Mouse (Mus musculus) retina, adult 2 months (tissue): Measurements from ENCODE around the gene Igf2bp3.

ENCODE experiments used
- DNase-seq: peaks from one replicate; pipeline ENCODE4 v3.0.0-alpha.2; 2012; ENCODE audit warnings: low read depth, low spot score

Gene Igf2bp3

DNA sequence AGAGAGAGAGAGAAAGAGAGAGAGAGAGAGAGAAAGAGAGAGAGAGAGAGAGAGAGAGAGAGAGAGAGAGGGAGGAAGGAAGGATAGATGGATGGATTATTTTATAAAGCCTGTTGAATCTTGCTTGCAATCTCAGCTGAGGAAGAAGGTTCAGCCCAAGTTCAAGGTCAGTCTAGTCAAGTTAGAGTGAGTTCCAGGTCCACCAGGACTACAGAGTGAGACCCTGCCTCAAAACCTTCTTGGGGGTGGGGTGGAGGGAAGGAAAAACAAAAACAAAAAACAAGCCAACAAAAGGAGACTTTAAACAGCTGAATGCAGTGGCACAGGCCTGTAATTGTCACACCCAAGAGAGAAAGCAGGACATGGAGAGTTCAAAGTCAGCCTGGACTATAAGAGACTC lies 40.1 kb downstream of the Igf2bp3 start:
- no peak for DNase-seq

- peak; percentile 4 for DNase-seq
These were observed 41.1 kb downstream of the Igf2bp3 start for GRCm38 (mm10) chr6:49173674-49174073.

GRCm38 (mm10) chr6:49173265-49173664 lies 41.5 kb downstream of the Igf2bp3 start:
- no peak for DNase-seq

- no peak for DNase-seq
These were observed 43.5 kb downstream of the Igf2bp3 start for GRCm38 (mm10) chr6:49171216-49171615.

DNA sequence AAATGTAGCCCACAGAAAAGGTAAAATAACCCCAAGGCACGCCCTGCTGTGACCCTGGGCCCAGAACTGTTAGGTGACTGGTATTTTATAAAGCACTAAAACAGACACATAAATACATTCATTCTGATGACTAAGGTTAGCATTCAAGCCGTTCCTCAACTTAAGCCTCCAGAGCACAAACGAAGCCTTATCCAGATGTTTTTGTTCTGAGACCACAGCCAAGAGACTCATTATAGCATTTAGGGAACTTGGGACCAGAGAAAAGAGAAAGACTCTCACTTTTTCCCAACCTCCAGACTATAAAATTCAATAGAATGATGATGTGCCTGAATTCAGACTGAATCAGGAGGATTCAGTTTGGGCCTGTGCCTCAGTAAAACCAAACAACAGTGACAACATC lies 46.1 kb downstream of the Igf2bp3 start:
- no peak for DNase-seq

GRCm38 (mm10) chr6:49167406-49167805 lies 47.4 kb downstream of the Igf2bp3 start:
- no peak for DNase-seq

DNA sequence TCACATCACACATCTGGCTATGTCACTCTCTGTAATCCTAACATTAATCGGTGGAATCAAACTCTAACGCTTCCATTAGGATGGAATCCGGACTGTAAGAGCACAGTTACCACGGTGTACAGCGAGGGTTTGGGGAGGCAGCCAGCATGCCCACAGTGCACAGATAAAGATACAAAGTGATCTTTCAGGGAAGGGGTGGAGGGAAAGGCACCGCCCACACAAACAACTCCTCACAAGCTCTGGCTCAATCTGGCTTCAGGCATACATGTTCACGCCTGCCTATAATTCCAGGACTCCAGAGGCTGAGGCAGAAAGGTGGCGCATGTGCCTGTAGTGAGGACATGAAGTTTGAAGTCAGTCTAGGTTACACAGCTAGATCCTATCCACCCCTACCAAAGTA lies 48.4 kb downstream of the Igf2bp3 start:
- DNase-seq, result no peak

DNA sequence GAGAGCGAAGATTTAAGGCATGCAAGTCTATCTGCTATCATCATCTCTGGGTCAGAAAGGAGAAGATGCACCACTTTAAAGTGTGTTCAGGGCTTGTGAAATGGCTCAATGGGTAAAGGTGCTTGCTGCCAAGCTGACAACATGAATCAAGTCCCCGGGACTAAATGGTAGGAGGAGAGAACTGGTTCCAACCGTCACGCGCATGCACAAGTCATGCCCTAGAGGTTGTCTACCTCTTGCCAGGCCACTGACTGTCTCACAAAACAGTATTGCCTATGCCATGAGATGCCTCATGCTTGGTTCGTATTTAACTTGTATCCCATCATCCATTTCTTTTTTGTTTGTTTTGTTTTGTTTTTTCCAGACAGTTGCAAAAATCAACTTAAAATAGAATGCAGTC lies 48.9 kb downstream of the Igf2bp3 start:
- DNase-seq, result no peak

- no peak for DNase-seq
These were observed 49.7 kb downstream of the Igf2bp3 start for GRCm38 (mm10) chr6:49165101-49165500.

- no peak for DNase-seq
These were observed 50.1 kb downstream of the Igf2bp3 start for GRCm38 (mm10) chr6:49164701-49165100.

GRCm38 (mm10) chr6:49159971-49160370 lies 54.8 kb downstream of the Igf2bp3 start:
- DNase-seq, result no peak

- no peak for DNase-seq
These were observed 58.0 kb downstream of the Igf2bp3 start for GRCm38 (mm10) chr6:49156826-49157175.

- DNase-seq, result no peak
These were observed 58.5 kb downstream of the Igf2bp3 start for GRCm38 (mm10) chr6:49156170-49156825.

GRCm38 (mm10) chr6:49151465-49151864 lies 63.3 kb downstream of the Igf2bp3 start:
- DNase-seq, result no peak

GRCm38 (mm10) chr6:49150349-49151229 lies 64.2 kb downstream of the Igf2bp3 start:
- DNase-seq, result no peak

DNA sequence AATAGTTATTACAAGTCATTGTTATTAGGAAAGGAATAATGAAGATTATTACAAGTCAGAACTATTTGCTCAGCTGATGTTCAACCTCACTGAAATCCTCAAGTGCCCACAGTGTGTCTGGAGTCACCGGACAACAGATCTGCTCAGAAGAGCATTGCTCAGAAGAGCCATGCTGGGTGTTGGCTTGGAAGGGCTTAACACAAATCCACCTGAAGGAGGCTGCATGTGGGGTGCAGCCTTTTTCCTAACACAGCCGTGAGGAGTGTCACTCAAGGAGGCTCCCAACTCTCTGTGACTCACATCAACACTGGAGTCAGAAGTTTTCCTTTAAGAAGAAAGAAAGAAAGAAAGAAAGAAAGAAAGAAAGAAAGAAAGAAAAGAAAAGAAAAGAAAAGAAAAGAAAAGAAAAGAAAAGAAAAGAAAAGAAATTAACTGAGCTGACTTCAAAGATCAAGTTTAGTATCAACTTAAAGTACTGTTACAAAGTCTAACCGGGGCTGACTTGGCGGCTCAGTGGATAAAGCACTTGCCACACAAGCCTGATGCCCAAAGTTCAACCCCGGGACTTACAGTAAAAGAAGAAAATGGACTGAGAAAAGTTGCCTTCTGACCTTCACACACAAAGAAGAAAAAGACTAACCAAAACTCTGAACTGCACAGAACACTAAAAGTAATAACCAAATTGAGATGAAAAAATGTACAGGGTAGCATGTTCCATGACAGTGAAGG lies 65.4 kb downstream of the Igf2bp3 start:
- no peak for DNase-seq

- no peak for DNase-seq
These were observed 66.0 kb downstream of the Igf2bp3 start for GRCm38 (mm10) chr6:49148781-49149180.

- no peak for DNase-seq
These were observed 66.4 kb downstream of the Igf2bp3 start for GRCm38 (mm10) chr6:49148368-49148767.

DNA sequence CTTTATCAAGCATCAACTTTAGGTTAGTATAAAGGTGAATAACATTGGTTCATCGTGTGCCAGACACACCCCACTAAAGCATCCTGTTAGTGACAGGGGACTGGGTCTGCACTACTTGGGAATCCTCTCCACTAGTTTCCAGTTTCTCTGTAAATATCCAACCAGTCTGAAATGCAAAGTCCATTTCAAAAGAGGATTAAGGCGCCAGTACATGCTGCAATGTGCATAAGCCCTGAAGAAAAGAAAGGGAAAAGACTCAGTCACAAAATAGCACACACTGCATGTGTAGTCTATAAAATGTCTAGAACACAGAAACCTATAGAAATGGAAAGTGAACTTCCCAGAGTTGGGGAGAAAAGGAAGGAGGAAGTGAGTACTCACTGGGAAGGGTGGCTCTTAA lies 68.3 kb downstream of the Igf2bp3 start:
- no peak for DNase-seq

DNA sequence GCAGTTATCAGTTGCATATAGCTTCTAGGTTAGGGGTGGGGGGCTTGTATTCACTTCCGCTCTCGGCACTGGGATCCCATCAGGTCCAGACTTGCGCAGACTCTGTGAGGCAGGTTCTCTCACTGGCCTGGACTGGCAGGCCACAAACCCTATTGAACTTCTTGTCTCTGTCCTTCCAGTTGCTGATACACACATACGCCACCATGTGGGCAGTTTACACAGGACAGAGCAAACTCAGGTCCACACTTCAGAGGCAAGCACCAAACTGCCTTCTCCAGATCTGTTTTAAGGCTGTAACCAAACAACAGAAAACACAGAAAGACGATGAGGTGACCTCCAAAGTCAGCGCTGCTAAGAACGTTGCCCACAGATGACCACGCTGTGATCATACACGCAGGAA lies 72.3 kb downstream of the Igf2bp3 start:
- no peak for DNase-seq

- no peak for DNase-seq
These were observed 73.6 kb downstream of the Igf2bp3 start for GRCm38 (mm10) chr6:49141125-49141524.
